Mouse (Mus musculus) lung, adult 2 months (tissue): ENCODE measurements around the gene Snupn.

ENCODE experiments used
- CTCF ChIP-seq: fragments of 200-500 bp; IDR thresholded peaks from 2 replicates; pipeline ENCODE4 v1.5.1; 2011; ENCODE audit warnings: mild to moderate bottlenecking, low read length, control low read depth; ENCODE audit not compliant: insufficient read depth
- POLR2A ChIP-seq: fragments of 200-500 bp; IDR thresholded peaks from 2 replicates; pipeline ENCODE4 v1.6.1; 2011; ENCODE audit warnings: low read depth, mild to moderate bottlenecking, control low read depth, low read length, borderline replicate concordance; ENCODE audit errors: extremely low read depth

GRCm38 (mm10) chr9:56996028-56996346 lies 45.3 kb downstream of the Snupn start:
- TF ChIP-seq CTCF (no peak), POLR2A (no peak)
